ENCODE assay signal across 9 mouse cellular contexts in the genomic region with DNA sequence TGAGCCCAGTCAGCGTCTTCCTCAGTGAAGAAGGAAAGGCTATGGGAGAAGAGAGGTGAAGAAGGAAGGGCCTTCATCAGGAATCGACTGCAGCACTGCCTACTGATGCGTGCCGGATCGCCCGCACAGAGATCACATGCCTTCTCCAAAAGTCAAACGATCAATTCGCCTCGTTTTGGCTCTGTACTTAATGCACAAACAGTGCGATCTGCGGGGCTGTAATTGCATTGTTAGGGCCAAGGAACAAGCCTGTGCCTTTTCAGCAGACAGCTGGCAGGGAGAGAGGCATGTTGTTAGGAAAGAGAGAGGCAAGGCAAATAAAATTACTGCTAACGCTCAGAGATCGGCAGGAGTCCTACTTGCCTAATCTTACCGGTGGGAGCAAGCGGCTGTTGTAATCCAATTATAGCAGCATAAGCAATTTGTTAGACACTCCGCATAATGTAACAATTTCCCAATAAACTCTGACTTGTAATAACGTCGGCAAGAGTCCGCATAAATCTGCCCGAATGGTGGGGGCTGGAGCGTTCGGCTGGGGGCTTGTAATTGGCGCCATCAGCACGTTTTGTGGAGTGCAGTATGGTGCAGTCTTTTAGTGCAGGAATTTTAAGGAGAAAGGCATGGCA.
DNase-seq lines count a peak whose midpoint lies in the region; ATAC-seq lines count a peak whose summit lies in the region.
"Had no signal": no experiment of that assay in that cellular context is flagged by ENCODE, and none has a peak within 500 bp of the region (broad histone marks: within the 10 kb centered on the region; RNA-seq: fewer than 3 reads in every experiment).

No protein-coding gene starts in this region.

- ATAC-seq in midbrain, embryonic 13.5 days, result peak; percentile 53

- peak; percentile 67 for DNase-seq in layer of hippocampus, adult 11-12 months (ENCODE audit: low spot score)
- no peak for DNase-seq in layer of hippocampus, adult 9-10 months (ENCODE audit: low spot score)
- peak; percentile 40 to 48 for DNase-seq in cerebellum, postnatal 14 days
- DNase-seq in layer of hippocampus, adult 18-20 months (ENCODE audit: low spot score in 2 of 2), result peak; percentile 60 to 74
- DNase-seq in ovary, adult 18-20 months (ENCODE audit: low spot score), result no peak
- no peak for DNase-seq in thymus, postnatal 25 days
- DNase-seq in thymus, postnatal 36 days, result no peak

- H3K4me1 ChIP-seq in midbrain, embryonic 13.5 days (replicated peaks), result peaks cover 25% of the 10 kb centered on the region

- H3K9me3 ChIP-seq in midbrain, embryonic 13.5 days, result no peaks in the 10 kb centered on the region
- H3K9me3 ChIP-seq: heart, embryonic 13.5 days had no signal

- peaks cover 4% of the 10 kb centered on the region for H3K36me3 ChIP-seq in midbrain, embryonic 13.5 days

- peak overlapping the region; percentile 17; the same call in 1 of the 2 replicates for H3K9ac ChIP-seq in midbrain, embryonic 13.5 days (replicated peaks)
- H3K9ac ChIP-seq: heart, embryonic 13.5 days had no signal

- peaks cover 16% of the 10 kb centered on the region for H3K27me3 ChIP-seq in midbrain, embryonic 13.5 days
- H3K27me3 ChIP-seq: heart, embryonic 13.5 days had no signal

- peak overlapping the region; percentile 49 for H3K27ac ChIP-seq in midbrain, embryonic 13.5 days
- H3K27ac ChIP-seq: heart, embryonic 13.5 days had no signal

- peak overlapping the region; percentile 46 for H3K4me2 ChIP-seq in midbrain, embryonic 13.5 days (replicated peaks)
- H3K4me2 ChIP-seq: heart, embryonic 13.5 days had no signal

- H3K4me3 ChIP-seq in midbrain, embryonic 13.5 days (replicated peaks), result peak overlapping the region; percentile 17; the same call in 1 of the 2 replicates
- H3K4me3 ChIP-seq: heart, embryonic 13.5 days had no signal

- WGBS in midbrain, embryonic 13.5 days, result 21% methylated on average over 24 of the region's 24 CpGs

Comparison
In these comparisons a context has a peak if more than half of its experiments do, and no peak if none do; other contexts are left out.
1. DNase-seq: peak in layer of hippocampus, adult 11-12 months (single experiment), cerebellum, postnatal 14 days (2 of 2) and layer of hippocampus, adult 18-20 months (2 of 2); none in layer of hippocampus, adult 9-10 months (single experiment), ovary, adult 18-20 months (single experiment), thymus, postnatal 25 days (single experiment) and thymus, postnatal 36 days (0 of 2).